Mouse (Mus musculus) intestine, embryonic 16.5 days (tissue): ENCODE results near the gene Klhl42. TPM values are rescaled to one million over a fixed set of nuclear protein-coding genes. Genes with fewer than 3 reads are reported as not detected.
A peak's percentile ranks its signal among the peaks of the same experiment; 100 is the strongest.

Experiments
- ATAC-seq: fragments of 200-750 bp; cut with Nextera tagmentation; 2 replicates; pipeline ENCODE4 v1.8.0; 2017; ENCODE audit warnings: moderate TSS enrichment, moderate library complexity
- H3K27ac ChIP-seq: fragments of 300-500 bp; sonication (generic); 2 replicates; pipeline ENCODE4 v1.5.1; 2014; ENCODE audit warnings: mild to moderate bottlenecking, low read length
- H3K27me3 ChIP-seq: fragments of 300-500 bp; sonication (generic); replicated peaks from 2 replicates; pipeline ENCODE4 v1.6.1; 2014; ENCODE audit warnings: low read length, control low read depth, mixed read lengths; ENCODE audit not compliant: control insufficient read depth, insufficient read depth
- H3K36me3 ChIP-seq: fragments of 300-500 bp; sonication (generic); 2 replicates; pipeline ENCODE4 v1.6.1; 2014; ENCODE audit warnings: low read length, control low read depth; ENCODE audit not compliant: control insufficient read depth, insufficient read depth
- H3K4me1 ChIP-seq: fragments of 300-500 bp; sonication (generic); 2 replicates; pipeline ENCODE4 v1.6.1; 2014; ENCODE audit warnings: low read length, control low read depth, mixed read lengths; ENCODE audit not compliant: control insufficient read depth, insufficient read depth
- H3K4me2 ChIP-seq: fragments of 300-500 bp; sonication (generic); 2 replicates; pipeline ENCODE4 v1.6.1; 2014; ENCODE audit warnings: low read depth, low read length, control low read depth
- H3K4me3 ChIP-seq: fragments of 300-500 bp; sonication (generic); 2 replicates; pipeline ENCODE4 v1.5.1; 2014; ENCODE audit warnings: mild to moderate bottlenecking, low read length
- H3K9ac ChIP-seq: fragments of 300-500 bp; sonication (generic); 2 replicates; pipeline ENCODE4 v1.6.1; 2014; ENCODE audit warnings: low read depth, low read length
- H3K9me3 ChIP-seq: fragments of 300-500 bp; sonication (generic); 2 replicates; pipeline ENCODE4 v1.6.1; 2016; ENCODE audit warnings: low read length, control low read depth; ENCODE audit not compliant: control insufficient read depth
- WGBS: fragments of 180-500 bp; shearing (Covaris S2); extraction: QIAGEN DNeasy Blood & Tissue Kit; methylation state at CpG from one replicate; pipeline ENCODE4 v1.1.7; 2014; 5-methylcytosine and 5-hydroxymethylcytosine counted together
- polyA plus RNA-seq: library from polyadenylated mRNA; unstranded; fragments of >200 nt; fragmentation: Nextera tagmentation; extraction: Ambion mirVana; gene quantifications from 2 replicates; pipeline ENCODE4 v1.2.1, GENCODE M21; 2015

Gene Klhl42
- polyA plus RNA-seq, 1 experiment from 2014 or later, result 4.6 TPM

DNA sequence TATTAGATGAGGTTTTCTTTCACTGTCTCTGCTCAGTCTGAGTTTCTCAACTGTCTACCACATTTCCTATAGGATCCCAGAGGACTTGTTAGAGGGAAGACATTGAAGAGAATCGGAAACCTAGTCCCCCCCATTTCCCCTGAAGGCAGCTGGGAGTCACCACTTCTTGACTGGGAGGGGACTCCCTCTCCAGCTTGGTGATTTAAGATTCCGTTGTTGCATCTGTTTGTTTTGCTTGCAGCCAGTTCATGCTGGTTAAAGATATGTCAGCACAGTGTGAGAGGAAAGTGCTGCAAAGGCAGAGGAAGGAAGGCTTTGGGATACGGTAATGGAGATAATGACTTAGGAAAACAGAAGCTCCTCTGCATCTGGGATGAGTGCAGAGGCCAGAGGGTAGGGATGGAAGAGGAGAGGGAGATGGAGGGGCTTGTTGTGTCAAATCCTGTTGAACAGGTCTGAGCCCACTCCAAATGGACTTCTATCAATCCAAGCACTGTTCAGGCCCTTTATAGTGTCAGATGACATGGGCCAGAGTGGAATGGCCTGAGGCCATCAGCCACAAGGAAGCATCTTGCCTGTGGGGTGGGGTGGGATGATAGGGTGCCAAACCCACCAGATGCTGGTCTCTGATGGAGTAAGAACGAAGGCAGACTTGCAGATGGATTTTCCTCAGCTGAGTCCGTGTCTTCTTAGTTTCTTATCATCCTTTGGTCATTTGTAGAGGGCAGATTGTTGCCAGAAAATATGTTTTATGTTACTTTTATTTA, 70.8 kb downstream of the Klhl42 start:
- H3K9ac ChIP-seq, result no peak overlapping the region
- no peaks in the 10 kb centered on the region for H3K27me3 ChIP-seq
- H3K4me1 ChIP-seq, result no peaks in the 10 kb centered on the region; the same call in 1 of the 2 replicates
- H3K36me3 ChIP-seq, result no peaks in the 10 kb centered on the region
- 43% methylated on average over 5 of the region's 5 CpGs for WGBS
- H3K4me3 ChIP-seq, result no peak overlapping the region
- H3K9me3 ChIP-seq, result no peaks in the 10 kb centered on the region
- no peak overlapping the region for H3K27ac ChIP-seq
- peak; percentile 33; the same call in 1 of the 2 replicates for ATAC-seq
- H3K4me2 ChIP-seq, result no peak overlapping the region

Other genes starting within 250 kb of the Klhl42 start
- not detected in 2 replicates for gene Smco2, start 241.3 kb upstream of the Klhl42 start, polyA plus RNA-seq
- 31.8 and 33.3 TPM in 2 replicates for gene Ppfibp1, start 202.9 kb upstream of the Klhl42 start, polyA plus RNA-seq
- 0.10 and 0.11 TPM in 2 replicates for gene 1700034J05Rik, start 137.0 kb upstream of the Klhl42 start, polyA plus RNA-seq
- 9.7 and 11.0 TPM in 2 replicates for gene Rep15, start 58.8 kb upstream of the Klhl42 start, polyA plus RNA-seq
- gene Mrps35, start 48.6 kb upstream of the Klhl42 start, polyA plus RNA-seq, result 164 and 182 TPM in 2 replicates
- 1.5 and 2.3 TPM in 2 replicates for gene Mansc4, start 4.3 kb upstream of the Klhl42 start, polyA plus RNA-seq
- 0.76 and 0.86 TPM in 2 replicates for gene Pthlh, start 172.8 kb downstream of the Klhl42 start, polyA plus RNA-seq